Mouse (Mus musculus) midbrain, embryonic 13.5 days (tissue): ENCODE measurements around the gene Cdk5r1. TPM values are rescaled to one million over a fixed set of nuclear protein-coding genes. Genes with fewer than 3 reads are reported as not detected.

Source experiments
- ATAC-seq: fragments of 200-750 bp; cut with Nextera tagmentation; 2 replicates; pipeline ENCODE4 v1.8.0; 2017; ENCODE audit warnings: mild to moderate bottlenecking, moderate TSS enrichment, moderate library complexity
- H3K27ac ChIP-seq: fragments of 300-500 bp; sonication (generic); 2 replicates; pipeline ENCODE4 v1.5.1; 2015; ENCODE audit warnings: inconsistent platforms, mild to moderate bottlenecking, moderate library complexity
- H3K27me3 ChIP-seq: fragments of 300-500 bp; sonication (generic); 2 replicates; pipeline ENCODE4 v1.6.1; 2015; ENCODE audit warnings: mild to moderate bottlenecking, inconsistent platforms
- H3K36me3 ChIP-seq: fragments of 300-500 bp; sonication (generic); 2 replicates; pipeline ENCODE4 v1.6.1; 2015; ENCODE audit warnings: mild to moderate bottlenecking, inconsistent platforms
- H3K4me1 ChIP-seq: fragments of 300-500 bp; sonication (generic); replicated peaks from 2 replicates; pipeline ENCODE4 v1.6.1; 2015; ENCODE audit warnings: inconsistent platforms
- H3K4me2 ChIP-seq: fragments of 300-500 bp; sonication (generic); replicated peaks from 2 replicates; pipeline ENCODE4 v1.6.1; 2015; ENCODE audit warnings: moderate library complexity, mild to moderate bottlenecking, inconsistent platforms
- H3K4me3 ChIP-seq: fragments of 300-500 bp; sonication (generic); replicated peaks from 2 replicates; pipeline ENCODE4 v1.5.1; 2015; ENCODE audit warnings: mild to moderate bottlenecking, inconsistent platforms
- H3K9ac ChIP-seq: fragments of 300-500 bp; sonication (generic); replicated peaks from 2 replicates; pipeline ENCODE4 v1.6.1; 2015; ENCODE audit warnings: mild to moderate bottlenecking, inconsistent platforms
- H3K9me3 ChIP-seq: fragments of 300-500 bp; sonication (generic); 2 replicates; pipeline ENCODE4 v1.6.1; 2016; ENCODE audit warnings: mild to moderate bottlenecking, inconsistent platforms
- WGBS: fragments of 180-500 bp; shearing (Covaris S2); methylation state at CpG from one replicate; pipeline ENCODE4 v1.1.7; 2015; 5-methylcytosine and 5-hydroxymethylcytosine counted together
- polyA plus RNA-seq: library from polyadenylated mRNA; unstranded; fragments of >200 nt; fragmentation: Nextera tagmentation; extraction: Ambion mirVana; gene quantifications from 2 replicates; pipeline ENCODE4 v1.2.1, GENCODE M21; 2015

The Cdk5r1 gene
- polyA plus RNA-seq, 1 experiment from 2014 or later, result 98.6 TPM

- Histone ChIP-seq H3K9ac (no peak overlapping the region), H3K27ac (no peak overlapping the region), H3K27me3 (no peaks in the 10 kb centered on the region), H3K4me2 (no peak overlapping the region), H3K36me3 (no peaks in the 10 kb centered on the region), H3K4me1 (peaks cover 10% of the 10 kb centered on the region), H3K9me3 (no peaks in the 10 kb centered on the region), H3K4me3 (no peak overlapping the region)
- 89% methylated on average over 5 of the region's 5 CpGs for WGBS
- ATAC-seq, result no peak
Measured at GRCm38 (mm10) chr11:80524213-80524612, 47.4 kb downstream of the Cdk5r1 start.

DNA sequence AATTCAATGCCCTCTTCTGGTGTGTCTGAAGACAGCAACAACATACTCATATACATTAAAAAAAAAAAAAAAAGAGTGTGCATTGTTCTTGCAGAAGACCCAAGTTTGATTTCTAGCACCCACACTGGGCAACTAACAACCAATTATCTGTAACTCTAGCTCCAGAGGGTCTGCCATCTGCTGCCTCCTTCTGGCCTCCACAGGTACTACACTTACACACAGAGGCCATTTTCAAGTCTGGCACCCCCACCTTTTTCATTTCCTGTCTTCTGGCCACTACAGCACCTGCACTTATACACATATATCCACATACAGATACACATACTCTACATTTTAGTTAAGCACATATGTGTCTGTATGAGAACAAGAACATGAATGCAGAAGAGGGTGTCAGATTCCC lies 50.9 kb downstream of the Cdk5r1 start:
- no peak for ATAC-seq
- H3K4me3 ChIP-seq, result no peak overlapping the region
- H3K4me1 ChIP-seq, result no peaks in the 10 kb centered on the region
- H3K9me3 ChIP-seq, result no peaks in the 10 kb centered on the region
- no peak overlapping the region for H3K27ac ChIP-seq
- H3K9ac ChIP-seq, result no peak overlapping the region
- H3K4me2 ChIP-seq, result no peak overlapping the region
- H3K36me3 ChIP-seq, result no peaks in the 10 kb centered on the region
- H3K27me3 ChIP-seq, result no peaks in the 10 kb centered on the region

DNA sequence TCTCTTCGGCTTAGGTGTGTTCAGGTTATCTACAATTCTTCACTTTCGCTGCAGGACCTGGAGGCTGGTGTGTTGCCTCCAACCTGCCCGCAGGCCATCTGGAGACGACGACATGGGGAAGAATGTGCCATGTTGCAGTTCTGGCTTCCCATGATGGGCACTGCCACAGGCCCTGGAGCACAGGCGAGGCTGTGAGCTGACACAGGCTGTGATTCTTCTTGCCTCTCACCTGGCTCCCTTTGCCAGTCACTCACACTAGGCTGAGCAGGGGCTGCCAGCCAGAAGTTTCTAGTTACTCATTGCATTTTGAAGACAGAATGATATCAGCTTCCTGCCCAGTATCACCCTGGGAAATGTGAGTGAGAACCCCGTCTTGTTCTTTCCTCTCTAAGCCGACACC lies 52.3 kb downstream of the Cdk5r1 start:
- Histone ChIP-seq H3K36me3 (no peaks in the 10 kb centered on the region), H3K9ac (no peak overlapping the region), H3K4me2 (no peak overlapping the region), H3K4me1 (no peaks in the 10 kb centered on the region), H3K9me3 (no peaks in the 10 kb centered on the region), H3K27ac (no peak overlapping the region), H3K4me3 (no peak overlapping the region), H3K27me3 (0 out of 2 replicates have a peak, but pooled peaks cover 3% of the 10 kb centered on the region)
- no peak for ATAC-seq
- WGBS, result 86% methylated on average over 8 of the region's 8 CpGs

Other genes with a start within 250 kb of the Cdk5r1 start
- 15.3 and 28.0 TPM in 2 replicates for gene Rhbdl3, start 176.1 kb upstream of the Cdk5r1 start, polyA plus RNA-seq
- 32.2 and 36.7 TPM in 2 replicates for gene 5730455P16Rik, start 99.0 kb upstream of the Cdk5r1 start, polyA plus RNA-seq
- gene Zfp207, start 93.7 kb upstream of the Cdk5r1 start, polyA plus RNA-seq, result 244 and 250 TPM in 2 replicates
- 321 and 336 TPM in 2 replicates for gene Psmd11, start 48.4 kb upstream of the Cdk5r1 start, polyA plus RNA-seq